Mouse (Mus musculus) hindbrain, embryonic 13.5 days (tissue): ENCODE results near the gene Pomgnt2. TPM values are rescaled to one million over a fixed set of nuclear protein-coding genes. Genes with fewer than 3 reads are reported as not detected.
A peak's percentile ranks its signal among the peaks of the same experiment; 100 is the strongest.

ENCODE experiments used
- ATAC-seq: fragments of 200-750 bp; cut with Nextera tagmentation; 2 replicates; pipeline ENCODE4 v1.8.0; 2017; ENCODE audit warnings: moderate TSS enrichment; ENCODE audit not compliant: low FRiP score
- H3K27ac ChIP-seq: fragments of 300-500 bp; sonication (generic); 2 replicates; pipeline ENCODE4 v1.5.1; 2015; ENCODE audit warnings: inconsistent platforms, mild to moderate bottlenecking, moderate library complexity
- H3K27me3 ChIP-seq: fragments of 300-500 bp; sonication (generic); 2 replicates; pipeline ENCODE4 v1.6.1; 2015; ENCODE audit warnings: mild to moderate bottlenecking, inconsistent platforms
- H3K36me3 ChIP-seq: fragments of 300-500 bp; sonication (generic); 2 replicates; pipeline ENCODE4 v1.6.1; 2015; ENCODE audit warnings: mild to moderate bottlenecking, inconsistent platforms
- H3K4me1 ChIP-seq: fragments of 300-500 bp; sonication (generic); replicated peaks from 2 replicates; pipeline ENCODE4 v1.6.1; 2015; ENCODE audit warnings: inconsistent platforms
- H3K4me2 ChIP-seq: fragments of 300-500 bp; sonication (generic); 2 replicates; pipeline ENCODE4 v1.6.1; 2015; ENCODE audit warnings: inconsistent platforms, mild to moderate bottlenecking, moderate library complexity
- H3K4me3 ChIP-seq: fragments of 300-500 bp; sonication (generic); 2 replicates; pipeline ENCODE4 v1.5.1; 2015; ENCODE audit warnings: mild to moderate bottlenecking, inconsistent platforms
- H3K9ac ChIP-seq: fragments of 300-500 bp; sonication (generic); 2 replicates; pipeline ENCODE4 v1.6.1; 2015; ENCODE audit warnings: mild to moderate bottlenecking, inconsistent platforms
- H3K9me3 ChIP-seq: fragments of 300-500 bp; sonication (generic); 2 replicates; pipeline ENCODE4 v1.6.1; 2016; ENCODE audit warnings: inconsistent platforms
- WGBS: fragments of 180-500 bp; shearing (Covaris S2); methylation state at CpG from one replicate; pipeline ENCODE4 v1.1.7; 2015; 5-methylcytosine and 5-hydroxymethylcytosine counted together
- polyA plus RNA-seq: library from polyadenylated mRNA; unstranded; fragments of >200 nt; fragmentation: Nextera tagmentation; extraction: Ambion mirVana; gene quantifications from 2 replicates; pipeline ENCODE4 v1.2.1, GENCODE M21; 2015

Pomgnt2 gene
- polyA plus RNA-seq, 1 experiment from 2014 or later, result 23.4 TPM

DNA sequence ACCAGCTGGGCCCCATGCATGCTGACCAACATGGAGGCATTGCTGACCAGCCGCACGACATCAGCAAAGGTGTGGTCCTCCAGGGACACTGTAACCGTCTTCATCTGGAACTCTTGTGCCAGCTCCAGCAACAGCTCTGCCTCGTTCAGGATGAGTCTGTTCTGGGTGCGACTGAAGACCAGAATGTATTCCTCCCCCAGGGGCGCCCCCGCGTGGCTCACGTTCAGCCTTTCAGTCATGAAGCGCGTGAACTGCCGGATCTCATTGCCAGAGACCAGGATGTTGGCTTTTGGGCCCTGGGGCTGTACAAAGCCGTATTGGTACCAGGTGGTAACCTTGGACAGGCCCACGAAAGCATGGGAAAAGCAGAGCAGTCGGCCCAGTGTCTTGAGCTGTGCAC, 14.2 kb downstream of the Pomgnt2 start:
- 95% methylated on average over 15 of the region's 15 CpGs for WGBS
- H3K4me3 ChIP-seq, result no peak overlapping the region
- no peak overlapping the region for H3K9ac ChIP-seq
- ATAC-seq, result no peak
- H3K9me3 ChIP-seq, result no peaks in the 10 kb centered on the region
- H3K27ac ChIP-seq, result no peak overlapping the region
- H3K27me3 ChIP-seq, result no peaks in the 10 kb centered on the region
- H3K4me2 ChIP-seq, result no peak overlapping the region
- H3K36me3 ChIP-seq, result peaks cover 19% of the 10 kb centered on the region
- H3K4me1 ChIP-seq, result peaks cover 10% of the 10 kb centered on the region

DNA sequence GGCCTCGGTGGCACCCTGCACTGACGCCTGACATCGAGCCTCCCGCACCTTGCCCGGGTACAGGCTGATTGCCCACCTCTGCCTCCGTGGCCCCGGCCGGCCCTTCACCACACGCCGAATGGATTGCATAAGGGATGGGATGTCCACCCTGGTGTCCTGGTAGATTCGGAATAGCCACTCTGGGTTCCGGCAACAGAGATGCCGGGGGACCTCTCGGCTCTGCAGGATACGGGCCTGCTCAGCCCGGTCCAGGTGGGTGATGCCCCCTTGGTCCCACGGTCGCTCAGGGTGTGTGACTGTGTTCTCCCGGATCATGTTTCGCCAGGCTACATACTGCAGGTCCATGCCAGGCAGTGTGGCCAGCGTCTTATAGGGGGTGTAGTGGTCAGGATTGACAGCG, 14.7 kb downstream of the Pomgnt2 start:
- no peak for ATAC-seq
- H3K9me3 ChIP-seq, result no peaks in the 10 kb centered on the region
- H3K9ac ChIP-seq, result no peak overlapping the region
- peaks cover 10% of the 10 kb centered on the region for H3K4me1 ChIP-seq
- H3K27me3 ChIP-seq, result no peaks in the 10 kb centered on the region
- no peak overlapping the region for H3K27ac ChIP-seq
- no peak overlapping the region for H3K4me3 ChIP-seq
- H3K4me2 ChIP-seq, result no peak overlapping the region
- peaks cover 19% of the 10 kb centered on the region for H3K36me3 ChIP-seq
- 96% methylated on average over 22 of the region's 22 CpGs for WGBS

DNA sequence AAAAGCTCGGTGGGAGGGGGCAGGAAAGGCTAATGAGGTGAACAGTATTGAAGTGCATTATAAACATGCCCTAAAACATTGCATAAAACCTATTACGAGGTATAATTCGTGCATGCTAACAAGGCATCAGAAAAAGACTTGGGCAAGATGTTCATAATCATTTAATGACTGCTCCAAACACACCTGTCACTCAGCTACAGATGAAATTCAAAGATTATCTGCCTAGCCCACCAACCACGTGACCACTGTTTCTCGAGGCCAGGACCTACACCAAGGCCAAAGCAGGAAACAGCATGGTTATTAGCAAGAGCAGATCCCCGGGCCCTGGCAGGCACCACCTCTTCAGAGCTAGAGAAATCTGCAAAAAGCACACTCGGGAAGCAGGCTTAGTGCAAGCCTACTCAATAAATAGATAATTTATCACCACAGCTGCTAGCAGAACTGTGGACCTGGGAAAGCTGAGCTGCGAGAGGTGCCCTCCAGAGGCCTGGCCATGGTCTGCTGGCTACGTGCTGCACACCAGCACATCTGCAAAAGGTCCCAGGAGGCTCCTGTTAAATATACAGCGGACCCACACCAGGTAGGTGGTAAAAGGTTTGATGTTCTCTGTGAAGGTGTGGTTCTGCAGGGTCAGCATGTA, 15.3 kb downstream of the Pomgnt2 start:
- no peak for ATAC-seq
- Histone ChIP-seq H3K4me1 (peaks cover 10% of the 10 kb centered on the region), H3K4me2 (no peak overlapping the region), H3K9ac (no peak overlapping the region), H3K27ac (no peak overlapping the region), H3K4me3 (no peak overlapping the region), H3K36me3 (peaks cover 19% of the 10 kb centered on the region), H3K27me3 (no peaks in the 10 kb centered on the region), H3K9me3 (no peaks in the 10 kb centered on the region)
- 78% methylated on average over 10 of the region's 10 CpGs for WGBS

DNA sequence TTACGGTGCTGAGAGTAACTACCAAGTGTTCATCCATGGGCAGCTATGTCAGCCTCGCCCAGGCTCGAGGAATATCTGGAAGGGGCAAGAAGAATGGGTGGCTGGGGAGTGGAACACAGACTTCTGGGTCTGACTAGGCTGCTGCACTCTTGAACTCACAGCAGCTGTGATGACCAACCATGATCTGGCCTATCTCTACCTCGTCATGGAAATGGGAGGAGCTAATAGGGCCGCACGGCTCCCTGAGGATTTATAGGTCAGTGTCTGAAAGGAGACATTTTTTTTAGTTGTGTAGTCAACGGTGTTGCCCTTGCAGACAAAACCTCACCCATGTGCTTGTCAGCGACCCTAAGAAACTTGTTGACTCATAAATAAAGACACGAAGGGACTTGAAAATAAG, 15.9 kb downstream of the Pomgnt2 start:
- Histone ChIP-seq H3K4me1 (peaks cover 10% of the 10 kb centered on the region), H3K27ac (no peak overlapping the region), H3K9me3 (no peaks in the 10 kb centered on the region), H3K9ac (no peak overlapping the region), H3K4me3 (no peak overlapping the region), H3K27me3 (no peaks in the 10 kb centered on the region), H3K36me3 (peaks cover 19% of the 10 kb centered on the region), H3K4me2 (no peak overlapping the region)
- ATAC-seq, result no peak
- WGBS, result 84% methylated on average over 9 of the region's 9 CpGs

DNA sequence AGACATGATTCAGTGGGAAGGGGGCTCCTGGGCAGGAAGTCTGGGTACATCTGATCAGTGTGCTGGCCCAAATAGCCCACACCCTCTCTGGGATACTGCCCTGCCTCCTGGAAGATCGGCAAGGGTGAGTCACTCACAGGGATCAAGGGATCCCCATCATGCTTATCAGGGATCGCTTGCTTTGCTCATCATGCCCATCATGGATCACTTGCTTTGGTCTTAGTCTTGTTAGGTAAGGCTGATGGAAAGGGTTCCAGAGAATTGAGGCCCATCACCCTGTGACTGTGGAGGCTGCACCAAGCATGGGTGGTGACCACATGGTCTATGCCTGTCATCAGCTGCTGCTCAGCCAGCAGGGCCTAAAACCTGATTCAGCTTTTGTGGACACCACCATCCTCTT, 21.6 kb downstream of the Pomgnt2 start:
- H3K27ac ChIP-seq, result no peak overlapping the region
- no peaks in the 10 kb centered on the region for H3K27me3 ChIP-seq
- ATAC-seq, result no peak
- no peaks in the 10 kb centered on the region for H3K9me3 ChIP-seq
- WGBS, result 79% methylated on average over 2 of the region's 2 CpGs
- no peak overlapping the region for H3K4me2 ChIP-seq
- H3K36me3 ChIP-seq, result no peaks in the 10 kb centered on the region
- H3K9ac ChIP-seq, result no peak overlapping the region
- no peaks in the 10 kb centered on the region; the same call in 1 of the 2 replicates for H3K4me1 ChIP-seq
- H3K4me3 ChIP-seq, result no peak overlapping the region

DNA sequence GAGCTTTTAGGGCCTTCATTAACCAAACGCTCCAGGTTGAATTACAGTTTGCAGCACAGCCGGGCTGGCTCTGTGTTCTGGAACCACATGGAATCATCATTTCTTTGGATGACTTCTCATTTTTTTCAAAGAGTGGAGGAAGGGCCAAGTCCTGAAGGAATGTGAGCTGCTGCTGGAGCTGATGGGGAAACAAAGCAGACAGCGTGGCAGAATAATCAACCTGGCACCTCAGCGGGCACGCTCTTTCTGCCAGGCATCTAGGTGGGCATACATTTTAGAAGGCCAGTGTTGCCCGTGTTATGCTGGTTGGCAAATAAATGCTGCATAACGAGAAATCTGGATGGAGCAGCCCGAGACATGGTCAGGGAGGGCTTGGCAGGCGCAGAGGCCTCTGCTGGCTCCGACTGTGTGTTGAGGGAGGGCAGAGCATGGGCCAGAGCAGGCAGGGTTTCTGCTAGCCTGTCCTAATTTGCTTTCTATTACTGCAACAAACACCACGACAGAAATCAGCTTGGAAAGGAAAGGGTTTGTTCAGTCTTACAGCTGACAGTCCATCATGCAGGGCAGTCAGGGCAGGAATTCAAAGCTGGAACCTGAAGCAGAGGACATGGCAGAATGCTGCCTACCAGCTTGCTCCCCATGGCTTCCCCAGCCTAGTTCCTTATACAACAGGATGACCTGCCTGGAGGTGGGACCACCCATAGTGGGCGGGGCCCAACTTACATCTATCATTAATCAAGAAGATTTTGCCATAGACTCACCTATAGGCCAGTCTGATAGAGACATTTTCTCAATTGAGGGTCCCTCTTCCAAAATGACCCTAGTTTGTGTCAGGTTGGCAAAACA, 22.5 kb downstream of the Pomgnt2 start:
- Histone ChIP-seq H3K4me3 (no peak overlapping the region), H3K9ac (no peak overlapping the region), H3K4me1 (no peaks in the 10 kb centered on the region; the same call in 1 of the 2 replicates), H3K36me3 (no peaks in the 10 kb centered on the region), H3K27ac (no peak overlapping the region), H3K27me3 (no peaks in the 10 kb centered on the region), H3K9me3 (no peaks in the 10 kb centered on the region), H3K4me2 (no peak overlapping the region)
- no peak for ATAC-seq
- 87% methylated on average over 12 of the region's 12 CpGs for WGBS

DNA sequence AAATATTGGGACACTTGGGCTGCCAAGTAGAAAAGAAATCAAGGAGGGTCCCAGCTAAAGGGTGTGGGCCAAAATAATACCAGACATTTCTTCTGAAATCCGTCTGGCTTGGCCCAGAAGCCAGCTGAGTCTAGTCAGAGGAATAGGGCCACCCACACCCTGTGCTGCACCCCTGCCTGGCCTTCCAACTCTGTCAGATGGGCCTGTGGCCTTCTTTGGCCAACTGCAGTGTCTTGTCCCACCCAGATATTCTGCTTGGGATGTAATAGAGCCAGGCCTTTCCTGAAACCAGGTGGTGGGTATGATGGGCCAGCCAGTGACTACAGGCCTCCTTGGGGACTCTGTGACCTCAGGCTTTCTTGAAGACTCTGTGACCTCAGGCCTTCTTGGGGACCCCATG, 23.7 kb downstream of the Pomgnt2 start:
- H3K4me2 ChIP-seq, result no peak overlapping the region
- H3K9me3 ChIP-seq, result no peaks in the 10 kb centered on the region
- H3K27me3 ChIP-seq, result no peaks in the 10 kb centered on the region
- H3K36me3 ChIP-seq, result no peaks in the 10 kb centered on the region
- H3K27ac ChIP-seq, result no peak overlapping the region
- H3K4me1 ChIP-seq, result no peaks in the 10 kb centered on the region; the same call in 1 of the 2 replicates
- no peak for ATAC-seq
- no peak overlapping the region for H3K9ac ChIP-seq
- 74% methylated on average over 1 of the region's 1 CpGs for WGBS
- H3K4me3 ChIP-seq, result no peak overlapping the region

DNA sequence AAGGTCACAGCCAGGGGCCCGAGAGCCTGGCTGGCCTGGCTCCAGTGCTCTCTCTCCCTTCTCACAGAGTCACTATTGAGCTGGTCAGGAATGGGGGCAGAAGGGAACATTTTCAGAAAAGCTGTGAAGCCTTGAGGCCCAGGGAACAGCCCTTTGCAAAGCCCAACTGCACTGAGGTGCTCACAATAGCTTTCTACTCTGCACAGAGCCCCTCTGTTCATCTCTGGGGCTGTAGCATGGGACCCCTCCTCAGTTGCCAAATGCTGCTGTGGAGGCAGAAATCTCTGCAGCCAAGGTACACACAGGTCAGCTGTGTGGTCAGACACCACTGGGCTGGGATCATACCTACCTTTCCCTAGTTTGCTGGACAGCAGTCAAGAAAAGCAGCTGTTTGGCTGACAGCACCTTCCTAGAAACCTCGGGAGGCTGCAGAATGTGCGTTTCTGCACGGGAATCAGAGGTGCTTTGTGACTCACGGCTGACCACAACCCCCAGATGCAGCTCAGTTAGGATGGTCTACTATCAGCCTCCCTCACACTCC, 27.0 kb downstream of the Pomgnt2 start:
- peak overlapping the region; percentile 55 for H3K27ac ChIP-seq
- H3K36me3 ChIP-seq, result no peaks in the 10 kb centered on the region
- no peaks in the 10 kb centered on the region for H3K27me3 ChIP-seq
- no peak overlapping the region for H3K4me2 ChIP-seq
- 70% methylated on average over 5 of the region's 5 CpGs for WGBS
- ATAC-seq, result no peak
- no peak overlapping the region for H3K4me3 ChIP-seq
- no peak overlapping the region for H3K9ac ChIP-seq
- H3K9me3 ChIP-seq, result no peaks in the 10 kb centered on the region
- H3K4me1 ChIP-seq, result no peaks in the 10 kb centered on the region; the same call in 1 of the 2 replicates

DNA sequence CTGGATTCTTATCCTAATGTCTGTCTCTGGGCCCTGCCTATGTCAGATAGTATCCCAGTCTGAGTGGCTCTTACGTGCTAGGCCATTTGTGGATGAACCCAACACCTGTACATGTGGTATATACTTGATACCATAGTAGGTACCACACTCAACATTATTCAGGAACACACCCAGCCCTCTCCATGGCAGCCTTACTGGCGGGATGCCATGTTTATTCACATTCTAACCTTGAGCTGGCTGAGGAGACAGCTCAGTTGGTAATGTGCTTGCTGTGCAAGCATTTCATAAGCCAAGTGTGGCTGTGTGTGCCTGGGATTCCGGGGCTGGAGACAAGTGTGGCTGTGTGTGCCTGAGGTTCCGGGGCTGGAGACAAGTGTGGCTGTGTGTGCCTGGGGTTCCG, 28.7 kb downstream of the Pomgnt2 start:
- Histone ChIP-seq H3K9me3 (no peaks in the 10 kb centered on the region), H3K4me3 (no peak overlapping the region), H3K4me1 (no peaks in the 10 kb centered on the region; the same call in 1 of the 2 replicates), H3K27ac (no peak overlapping the region), H3K9ac (no peak overlapping the region), H3K27me3 (no peaks in the 10 kb centered on the region), H3K4me2 (no peak overlapping the region), H3K36me3 (no peaks in the 10 kb centered on the region)
- ATAC-seq, result no peak
- WGBS, result 84% methylated on average over 5 of the region's 5 CpGs

DNA sequence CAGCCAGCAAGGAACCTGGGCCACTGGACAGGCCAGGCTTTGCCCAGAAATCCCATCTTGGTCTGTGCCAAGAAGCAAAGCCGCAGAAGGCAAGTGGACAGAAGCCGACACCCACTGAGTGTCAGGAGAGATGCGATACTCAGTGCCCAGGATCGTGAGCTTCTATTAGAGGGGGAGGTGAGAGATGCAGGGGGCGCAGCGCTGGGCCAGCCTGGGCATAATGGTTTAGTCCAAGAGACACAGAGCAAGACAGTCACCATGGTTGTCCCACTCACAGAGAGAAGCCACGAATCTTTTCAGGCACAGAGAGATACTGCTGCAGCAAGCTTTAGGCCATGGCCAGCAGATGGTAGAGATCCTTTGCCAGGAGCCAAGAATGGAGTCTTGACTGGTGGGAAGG, 32.0 kb downstream of the Pomgnt2 start:
- H3K4me2 ChIP-seq, result no peak overlapping the region
- H3K27ac ChIP-seq, result no peak overlapping the region
- no peaks in the 10 kb centered on the region; the same call in 1 of the 2 replicates for H3K4me1 ChIP-seq
- WGBS, result 89% methylated on average over 7 of the region's 7 CpGs
- no peaks in the 10 kb centered on the region for H3K27me3 ChIP-seq
- H3K9ac ChIP-seq, result no peak overlapping the region
- H3K9me3 ChIP-seq, result no peaks in the 10 kb centered on the region
- no peaks in the 10 kb centered on the region for H3K36me3 ChIP-seq
- H3K4me3 ChIP-seq, result no peak overlapping the region
- ATAC-seq, result no peak

DNA sequence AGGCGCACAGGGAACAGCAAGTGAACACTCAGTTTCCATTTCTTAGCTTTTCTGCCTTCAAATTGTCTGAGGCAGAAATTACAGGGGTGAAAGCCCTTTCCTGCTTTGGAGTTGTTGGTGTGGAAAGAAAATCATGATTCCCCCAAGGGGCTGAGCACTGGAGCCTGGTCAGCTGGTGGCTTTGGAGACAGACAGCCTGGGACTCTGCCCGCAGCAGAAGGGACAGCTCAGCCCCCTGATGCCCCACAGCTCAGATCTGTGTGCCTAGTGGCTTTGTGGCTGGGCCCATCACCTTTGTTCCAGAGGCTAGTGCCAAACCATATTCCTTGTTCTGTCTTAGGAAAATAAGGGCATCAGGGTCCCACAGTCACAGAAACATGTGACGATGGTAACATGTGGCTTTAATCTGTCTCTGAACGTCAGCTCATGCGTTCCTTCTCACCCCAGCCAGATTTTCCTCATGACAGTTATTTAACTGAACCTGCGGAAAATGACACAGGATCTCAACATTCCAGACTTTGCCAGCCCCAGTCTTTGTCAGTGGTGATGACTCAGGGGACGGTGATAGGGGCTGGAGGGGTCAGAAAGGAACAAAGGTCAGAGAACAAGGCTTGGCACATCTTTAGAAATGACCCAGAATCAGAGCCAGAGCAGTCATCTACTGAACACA, 36.8 kb downstream of the Pomgnt2 start:
- no peak for ATAC-seq
- WGBS, result 53% methylated on average over 7 of the region's 7 CpGs

DNA sequence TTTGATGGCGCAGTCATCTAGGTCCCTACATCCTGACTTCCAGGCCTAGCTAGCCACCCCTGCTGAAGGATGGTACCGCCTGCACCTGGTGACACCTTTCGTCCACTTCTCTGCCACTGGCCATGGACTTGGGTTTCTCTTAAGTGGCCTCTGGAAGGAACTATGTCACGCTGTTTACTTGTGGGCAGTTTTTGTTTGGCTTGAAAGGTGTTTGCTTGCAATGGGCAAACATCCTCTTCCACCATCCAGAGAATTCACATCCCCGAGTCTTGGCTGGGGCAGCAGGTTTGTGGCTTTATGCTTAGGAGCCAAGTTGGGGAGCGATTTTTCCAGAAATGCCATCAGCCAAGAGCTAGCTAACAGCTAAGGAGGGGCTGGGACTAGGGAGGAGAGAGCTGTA, 44.3 kb downstream of the Pomgnt2 start:
- H3K36me3 ChIP-seq, result no peaks in the 10 kb centered on the region
- H3K4me3 ChIP-seq, result no peak overlapping the region
- H3K9me3 ChIP-seq, result no peaks in the 10 kb centered on the region
- 95% methylated on average over 6 of the region's 6 CpGs for WGBS
- H3K9ac ChIP-seq, result peak overlapping the region; percentile 20; the same call in 1 of the 2 replicates
- ATAC-seq, result no peak
- H3K4me1 ChIP-seq, result peaks cover 17% of the 10 kb centered on the region
- 0 out of 2 replicates have a peak, but pooled peaks cover 2% of the 10 kb centered on the region for H3K27me3 ChIP-seq
- no peak overlapping the region for H3K4me2 ChIP-seq
- H3K27ac ChIP-seq, result no peak overlapping the region

More for the DNA sequence above, 36.8 kb downstream of the Pomgnt2 start:
- H3K4me2 ChIP-seq, result no peak overlapping the region
- peak overlapping the region; percentile 49; the same call in 1 of the 2 replicates for H3K9ac ChIP-seq
- H3K9me3 ChIP-seq, result no peaks in the 10 kb centered on the region
- H3K27me3 ChIP-seq, result no peaks in the 10 kb centered on the region
- H3K4me3 ChIP-seq, result no peak overlapping the region
- H3K36me3 ChIP-seq, result no peaks in the 10 kb centered on the region
- H3K4me1 ChIP-seq, result 0 out of 2 replicates have a peak, but pooled peaks cover 3% of the 10 kb centered on the region
- no peak overlapping the region for H3K27ac ChIP-seq
